Mouse (Mus musculus): ENCODE data around the gene Rnf38.

GRCm38 (mm10) chr4:44223444-44223843 lies 10.1 kb downstream of the Rnf38 start:
- TF ChIP-seq CTCF (IDR thresholded peaks at IDR 0.05; ENCODE audit: extremely low read depth, insufficient read length, insufficient replicate concordance, low read depth, low read length) = no peak
- TF ChIP-seq POLR2A (IDR thresholded peaks at IDR 0.05; ENCODE audit: low read depth, low read length) = no peak
